Mouse (Mus musculus) retina, postnatal 7 days (tissue): ENCODE measurements around the gene Hoxa7.

Source experiments
- DNase-seq: peaks from one replicate; pipeline ENCODE4 v3.0.0-alpha.2; 2012; ENCODE audit warnings: low read depth, low spot score

Hoxa7 gene

GRCm38 (mm10) chr6:52197271-52197670 lies 24.4 kb downstream of the Hoxa7 start:
- DNase-seq: no peak

- no peak for DNase-seq
Observed at GRCm38 (mm10) chr6:52196811-52197210, 24.8 kb downstream of the Hoxa7 start.

DNA sequence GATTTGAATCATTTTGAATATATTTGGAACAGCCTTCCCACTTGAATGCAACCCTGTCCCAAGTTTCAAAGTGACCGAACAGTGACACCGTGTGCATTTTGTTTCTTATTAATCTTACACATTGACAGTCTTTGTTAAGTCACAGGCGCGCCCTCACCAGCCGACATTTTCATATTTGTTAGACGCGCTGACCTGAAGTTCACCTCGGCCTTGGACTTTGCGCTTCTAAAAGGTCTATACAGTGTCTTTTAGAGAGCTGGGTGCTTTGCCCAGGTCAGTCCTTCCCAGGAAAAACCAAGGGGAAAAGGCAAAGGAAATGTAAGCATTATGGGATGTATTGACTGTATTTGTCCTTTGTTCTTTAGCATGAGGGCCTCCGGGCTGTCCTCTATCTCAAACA lies 27.0 kb downstream of the Hoxa7 start:
- DNase-seq: no peak

- DNase-seq: peak; percentile 38
Observed at GRCm38 (mm10) chr6:52191860-52192550, 29.6 kb downstream of the Hoxa7 start.

DNA sequence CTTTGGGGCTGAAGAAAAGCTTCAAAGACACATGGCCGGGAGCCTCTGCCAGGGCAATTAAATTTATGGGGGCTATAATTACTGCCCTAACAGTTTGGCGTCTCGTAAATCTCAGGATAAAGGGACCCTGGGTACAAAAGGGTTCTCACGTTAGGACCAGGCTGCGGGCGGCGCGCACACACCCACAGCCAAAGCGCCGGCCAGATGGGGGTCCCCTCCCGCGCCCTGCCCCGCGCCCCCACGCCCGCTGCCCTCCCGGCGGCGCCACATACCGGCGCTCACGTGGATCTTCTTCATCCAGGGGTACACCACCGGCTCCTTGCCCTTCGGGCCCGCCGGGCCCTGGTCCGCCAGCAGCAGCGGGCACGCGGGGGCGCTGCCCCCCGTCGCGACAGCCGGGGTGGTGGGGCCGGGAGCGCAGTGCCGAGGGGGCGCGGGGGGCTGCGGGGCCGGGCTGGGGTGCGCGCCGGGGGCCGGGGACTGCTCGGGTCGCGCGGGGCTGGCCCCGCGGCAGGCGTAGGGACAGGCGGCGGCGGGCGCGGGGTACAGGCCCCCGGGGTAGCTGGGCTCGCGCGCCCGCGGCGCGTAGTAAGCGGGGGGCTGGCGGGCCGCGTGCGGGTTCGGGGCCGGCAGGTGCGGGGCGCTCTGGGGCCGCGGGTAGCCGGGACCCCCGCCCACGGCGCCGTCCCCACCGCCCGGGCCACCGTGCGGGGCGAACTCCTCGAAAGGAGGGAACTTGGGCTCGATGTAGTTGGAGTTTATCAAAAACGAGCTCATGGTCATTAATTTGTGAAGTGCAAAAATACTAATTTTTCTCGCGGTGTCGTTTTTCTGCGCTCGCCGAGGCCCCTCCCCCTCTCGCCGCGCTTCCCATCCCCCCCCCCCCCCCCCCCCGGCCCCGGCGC lies 30.5 kb downstream of the Hoxa7 start, which contains the start of gene Hoxa4:
Gene Hoxa4 (minus strand): TSS at position 848 of the 905 bp plus-strand sequence.
- DNase-seq: no peak

DNA sequence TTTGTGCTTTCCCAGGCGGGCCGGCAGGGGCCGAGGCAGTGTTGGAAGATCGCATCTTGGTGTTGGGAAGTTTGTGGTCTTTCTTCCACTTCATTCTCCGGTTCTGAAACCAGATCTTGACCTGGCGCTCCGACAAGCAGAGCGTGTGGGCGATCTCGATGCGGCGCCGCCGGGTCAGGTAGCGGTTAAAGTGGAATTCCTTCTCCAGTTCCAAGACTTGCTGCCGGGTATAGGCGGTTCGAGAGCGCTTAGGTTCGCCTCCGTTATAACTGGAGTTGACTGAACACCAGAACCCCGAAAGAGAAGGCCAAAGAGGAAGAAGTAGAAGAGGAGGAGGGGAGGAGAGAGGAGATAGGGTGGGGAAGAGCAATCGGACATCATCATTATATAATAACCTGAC lies 31.2 kb downstream of the Hoxa7 start:
- no peak for DNase-seq

DNA sequence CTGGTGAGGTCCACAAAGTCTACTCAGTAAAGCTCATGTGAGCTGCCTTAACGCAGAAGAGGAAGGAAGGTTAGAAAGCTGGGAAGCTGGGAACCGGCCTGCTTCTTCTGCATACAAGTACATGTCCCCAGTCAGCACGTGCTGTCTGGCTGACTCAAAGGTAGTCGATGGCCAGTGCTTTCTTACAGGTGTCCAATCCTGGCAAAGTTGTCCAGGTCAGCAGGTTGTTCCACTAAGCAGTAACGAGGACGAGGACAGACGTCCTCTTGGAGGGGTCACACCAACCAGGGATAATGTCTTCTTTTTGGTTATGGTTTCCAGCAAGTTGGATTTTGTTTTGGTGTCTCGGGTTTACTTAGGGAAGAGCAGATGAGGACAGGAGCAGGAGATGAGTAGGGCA lies 31.7 kb downstream of the Hoxa7 start:
- DNase-seq: no peak

GRCm38 (mm10) chr6:52189172-52189591 lies 32.5 kb downstream of the Hoxa7 start:
- DNase-seq: no peak

GRCm38 (mm10) chr6:52186500-52186899 lies 35.2 kb downstream of the Hoxa7 start:
- no peak for DNase-seq

GRCm38 (mm10) chr6:52185834-52186233 lies 35.8 kb downstream of the Hoxa7 start:
- no peak for DNase-seq

DNA sequence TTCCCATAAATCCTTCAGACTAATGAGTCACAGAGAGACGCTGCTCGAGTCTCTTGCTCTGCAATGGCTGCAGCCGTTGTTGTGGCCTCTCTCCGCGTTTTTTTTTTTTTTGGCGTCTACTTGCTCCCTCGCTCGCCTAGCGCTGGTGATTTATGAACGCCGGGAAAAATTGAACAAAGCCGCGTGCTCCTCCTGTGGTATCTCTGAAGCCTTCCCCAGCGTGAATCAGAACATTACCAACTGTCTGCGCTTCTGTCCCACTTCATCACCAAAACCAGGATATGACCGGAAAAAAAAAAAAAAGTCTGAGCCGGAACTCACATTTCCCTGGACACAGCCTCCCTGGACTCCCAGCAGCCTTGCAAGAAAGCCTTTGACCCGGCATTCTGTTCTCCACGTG lies 36.4 kb downstream of the Hoxa7 start:
- DNase-seq: no peak

DNA sequence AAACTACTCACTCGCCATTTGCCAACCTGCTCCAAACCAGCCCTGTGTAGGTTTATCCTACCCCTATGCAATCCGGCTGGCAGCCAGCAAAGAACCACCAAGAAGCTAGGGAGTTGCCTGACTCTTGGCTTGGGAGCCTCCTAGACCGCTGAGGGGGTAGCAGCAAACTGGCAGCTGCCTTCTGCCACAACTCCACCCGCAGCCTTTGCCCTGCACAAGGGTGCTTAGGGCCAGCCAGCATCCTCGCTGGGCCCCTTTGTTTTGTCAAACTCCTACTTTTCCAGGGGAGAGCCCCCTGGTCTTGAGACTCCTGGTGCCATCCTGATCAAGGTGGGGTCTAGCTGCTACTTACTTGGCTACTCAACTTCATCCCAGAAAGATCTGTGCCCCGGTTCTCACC lies 37.0 kb downstream of the Hoxa7 start:
- no peak for DNase-seq

- DNase-seq: no peak
Observed at GRCm38 (mm10) chr6:52183311-52184080, 38.2 kb downstream of the Hoxa7 start.

GRCm38 (mm10) chr6:52182793-52183192 lies 38.9 kb downstream of the Hoxa7 start:
- no peak for DNase-seq

- DNase-seq: no peak
Observed at GRCm38 (mm10) chr6:52182030-52182429, 39.6 kb downstream of the Hoxa7 start.

GRCm38 (mm10) chr6:52180726-52181125 lies 40.9 kb downstream of the Hoxa7 start:
- no peak for DNase-seq

DNA sequence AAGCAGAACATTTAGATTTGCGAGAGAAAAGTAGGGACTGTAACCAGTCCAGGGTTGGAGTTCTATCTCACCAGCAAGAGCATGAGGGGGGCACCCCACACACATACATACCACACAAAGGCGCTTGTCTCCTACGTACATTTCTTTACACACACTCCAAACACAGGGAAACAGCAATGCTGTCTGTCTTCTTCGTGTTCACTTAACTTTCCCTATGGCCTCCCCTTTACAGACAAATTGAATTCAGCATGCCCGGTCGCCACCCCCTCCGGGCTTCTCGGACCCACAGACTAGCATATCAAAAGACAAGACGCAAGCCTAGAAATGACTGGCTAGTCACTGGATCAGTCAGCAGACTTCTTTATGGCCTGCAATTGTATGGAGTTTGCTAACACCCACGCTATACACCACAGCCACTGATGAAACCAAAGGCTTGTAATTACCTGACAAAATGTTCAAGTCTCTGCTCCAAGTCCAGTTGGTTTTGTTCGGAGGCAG lies 41.4 kb downstream of the Hoxa7 start:
- DNase-seq: no peak

DNA sequence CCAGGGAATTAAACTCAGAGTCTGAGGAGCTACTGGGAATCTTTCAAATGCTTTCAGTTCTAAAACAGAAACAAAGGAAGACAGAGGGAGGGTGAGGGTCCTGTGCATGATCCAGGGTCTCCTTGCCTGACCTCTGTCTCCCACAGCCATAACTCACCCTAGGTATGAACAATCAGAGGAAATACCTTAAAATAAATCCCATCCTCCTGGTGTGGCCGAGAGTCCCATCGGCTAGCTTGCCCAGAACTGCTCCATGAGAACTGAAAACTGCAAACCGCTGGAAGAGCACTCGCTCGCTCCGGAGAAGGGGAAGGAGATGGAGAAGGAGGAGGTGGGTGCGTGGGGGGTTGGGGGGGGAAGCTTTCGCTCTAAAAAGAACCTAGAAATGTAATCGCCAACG lies 42.0 kb downstream of the Hoxa7 start:
- no peak for DNase-seq

DNA sequence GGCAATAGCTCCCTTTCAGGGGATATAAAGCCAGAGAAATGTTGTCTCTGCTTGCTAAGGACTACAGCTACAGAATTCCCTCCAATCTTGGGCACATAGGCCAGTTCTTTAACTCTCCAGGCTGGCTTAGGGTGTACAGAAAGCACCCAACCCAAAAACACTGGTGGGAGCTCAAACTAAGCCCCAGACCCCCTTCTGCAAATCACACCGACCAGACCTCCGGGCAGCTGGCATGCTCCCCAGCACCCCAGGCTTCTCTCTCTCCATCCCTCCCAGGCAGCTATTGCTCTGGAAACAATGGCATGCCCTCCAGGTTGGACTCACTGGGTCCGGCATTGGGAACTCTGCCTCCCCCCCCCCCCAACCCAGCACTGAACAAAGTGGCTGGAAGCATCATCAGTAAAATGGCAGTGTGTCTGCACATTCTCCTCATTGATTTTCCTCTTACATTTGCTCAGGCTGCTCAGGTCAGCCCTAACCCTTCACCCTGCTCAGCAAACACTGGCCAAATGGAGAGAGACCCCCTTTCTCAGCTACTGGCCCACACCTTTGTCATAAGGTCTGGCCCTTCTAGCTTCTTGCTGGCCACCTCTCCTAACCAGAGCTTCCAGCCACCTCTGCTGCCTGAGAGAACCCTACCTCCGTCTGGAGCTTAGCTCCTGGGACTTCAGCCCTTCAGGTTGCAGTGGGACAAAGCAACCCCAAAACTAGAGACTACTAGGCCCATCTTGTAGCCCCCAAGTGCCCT lies 42.6 kb downstream of the Hoxa7 start:
- no peak for DNase-seq

DNA sequence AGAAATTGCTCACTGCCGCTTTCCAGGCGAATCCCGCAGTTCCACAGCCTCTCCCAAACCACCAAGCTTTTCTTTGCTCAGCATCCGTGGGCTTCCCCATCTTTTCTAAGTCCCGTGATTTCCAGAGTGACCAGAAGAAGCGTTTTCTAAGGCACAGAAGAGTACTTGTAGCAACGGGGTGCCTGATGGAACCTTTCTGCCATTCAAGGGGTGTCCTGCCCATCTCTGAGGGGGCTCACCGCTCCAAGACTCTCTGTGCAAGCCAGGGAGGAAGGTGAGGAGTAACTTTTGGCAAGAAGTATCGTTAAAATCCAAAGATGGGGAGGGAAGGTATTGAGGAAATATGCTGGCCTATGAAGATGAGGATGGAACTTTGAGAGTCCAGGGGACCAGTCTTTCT lies 43.8 kb downstream of the Hoxa7 start:
- DNase-seq: no peak

- no peak for DNase-seq
Observed at GRCm38 (mm10) chr6:52177061-52177735, 44.5 kb downstream of the Hoxa7 start, which contains the start of gene 5730596B20Rik. 5730596B20Rik (plus strand) TSS chr6:52177498.
